Mouse (Mus musculus) midbrain, embryonic 15.5 days (tissue): ENCODE results near the gene Mamdc2. TPM values are rescaled to one million over a fixed set of nuclear protein-coding genes. Genes with fewer than 3 reads are reported as not detected.

Experiments used
- ATAC-seq: fragments of 200-750 bp; cut with Nextera tagmentation; replicated peaks from 2 replicates; pipeline ENCODE4 v1.8.0; 2017; ENCODE audit warnings: moderate TSS enrichment
- H3K27ac ChIP-seq: fragments of 300-500 bp; sonication (generic); 2 replicates; pipeline ENCODE4 v1.5.1; 2015; ENCODE audit warnings: mild to moderate bottlenecking, inconsistent platforms
- H3K27me3 ChIP-seq: fragments of 300-500 bp; sonication (generic); replicated peaks from 2 replicates; pipeline ENCODE4 v1.6.1; 2015; ENCODE audit warnings: inconsistent platforms
- H3K36me3 ChIP-seq: fragments of 300-500 bp; sonication (generic); replicated peaks from 2 replicates; pipeline ENCODE4 v1.6.1; 2015; ENCODE audit warnings: inconsistent platforms
- H3K4me1 ChIP-seq: fragments of 300-500 bp; sonication (generic); 2 replicates; pipeline ENCODE4 v1.6.1; 2015; ENCODE audit warnings: inconsistent platforms
- H3K4me2 ChIP-seq: fragments of 300-500 bp; sonication (generic); 2 replicates; pipeline ENCODE4 v1.6.1; 2015; ENCODE audit warnings: inconsistent platforms, mild to moderate bottlenecking, moderate library complexity
- H3K4me3 ChIP-seq: fragments of 300-500 bp; sonication (generic); 2 replicates; pipeline ENCODE4 v1.5.1; 2015; ENCODE audit warnings: mild to moderate bottlenecking, inconsistent platforms
- H3K9ac ChIP-seq: fragments of 300-500 bp; sonication (generic); 2 replicates; pipeline ENCODE4 v1.6.1; 2015; ENCODE audit warnings: mild to moderate bottlenecking, inconsistent platforms
- H3K9me3 ChIP-seq: fragments of 300-500 bp; sonication (generic); 2 replicates; pipeline ENCODE4 v1.6.1; 2016; ENCODE audit warnings: inconsistent platforms
- WGBS: fragments of 180-500 bp; shearing (Covaris S2); methylation state at CpG from one replicate; pipeline ENCODE4 v1.1.7; 2015; ENCODE audit warnings: mixed read lengths; 5-methylcytosine and 5-hydroxymethylcytosine counted together
- polyA plus RNA-seq: library from polyadenylated mRNA; unstranded; fragments of >200 nt; fragmentation: Nextera tagmentation; extraction: Ambion mirVana; gene quantifications from 2 replicates; pipeline ENCODE4 v1.2.1, GENCODE M21; 2015

The Mamdc2 gene
- polyA plus RNA-seq, 1 experiment from 2014 or later: 2.9 TPM

- ATAC-seq: no peak
- Histone ChIP-seq H3K27me3 (no peaks in the 10 kb centered on the region), H3K27ac (no peak overlapping the region), H3K9me3 (no peaks in the 10 kb centered on the region), H3K4me1 (no peaks in the 10 kb centered on the region), H3K4me3 (no peak overlapping the region), H3K4me2 (no peak overlapping the region), H3K9ac (no peak overlapping the region), H3K36me3 (no peaks in the 10 kb centered on the region)
- 91% methylated on average over 4 of the region's 4 CpGs for WGBS
These were observed 37.9 kb downstream of the Mamdc2 start for GRCm38 (mm10) chr19:23410328-23410727.

DNA sequence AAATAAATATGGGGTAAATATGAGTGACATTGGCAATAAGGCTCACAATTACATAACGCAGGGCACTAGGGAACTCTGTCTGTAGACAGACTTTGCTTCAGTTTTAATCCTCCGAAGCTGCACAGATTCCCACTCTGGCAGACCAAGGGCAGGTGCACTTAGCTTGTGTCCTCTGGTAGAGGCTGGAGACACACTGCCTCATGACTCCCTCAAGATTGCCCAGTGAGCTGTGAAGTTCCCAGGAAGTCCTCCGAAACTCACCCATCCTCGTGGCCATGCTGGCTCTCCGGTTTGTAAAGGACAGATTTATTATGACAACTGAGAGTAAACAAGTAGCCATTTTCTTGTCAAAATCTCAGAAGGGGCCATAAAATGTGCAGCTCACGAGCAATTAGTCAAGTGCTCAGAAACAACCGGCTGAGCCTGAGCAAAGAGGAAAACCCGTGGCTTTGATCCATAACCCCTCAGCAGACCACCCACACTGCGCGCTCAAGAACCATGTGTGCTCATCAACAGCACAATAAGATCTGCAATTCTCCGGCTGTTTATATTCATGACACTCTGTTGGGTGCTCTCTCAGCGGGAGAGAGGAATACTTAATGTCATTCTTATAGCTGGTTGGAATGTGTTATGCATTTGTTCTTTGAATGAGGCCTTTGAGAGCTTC, 46.6 kb downstream of the Mamdc2 start:
- no peak for ATAC-seq
- H3K4me2 ChIP-seq: no peak overlapping the region
- H3K9me3 ChIP-seq: no peaks in the 10 kb centered on the region
- no peaks in the 10 kb centered on the region for H3K4me1 ChIP-seq
- H3K9ac ChIP-seq: no peak overlapping the region
- no peaks in the 10 kb centered on the region for H3K36me3 ChIP-seq
- no peak overlapping the region for H3K4me3 ChIP-seq
- no peaks in the 10 kb centered on the region for H3K27me3 ChIP-seq
- no peak overlapping the region for H3K27ac ChIP-seq
- 43% methylated on average over 12 of the region's 12 CpGs for WGBS

DNA sequence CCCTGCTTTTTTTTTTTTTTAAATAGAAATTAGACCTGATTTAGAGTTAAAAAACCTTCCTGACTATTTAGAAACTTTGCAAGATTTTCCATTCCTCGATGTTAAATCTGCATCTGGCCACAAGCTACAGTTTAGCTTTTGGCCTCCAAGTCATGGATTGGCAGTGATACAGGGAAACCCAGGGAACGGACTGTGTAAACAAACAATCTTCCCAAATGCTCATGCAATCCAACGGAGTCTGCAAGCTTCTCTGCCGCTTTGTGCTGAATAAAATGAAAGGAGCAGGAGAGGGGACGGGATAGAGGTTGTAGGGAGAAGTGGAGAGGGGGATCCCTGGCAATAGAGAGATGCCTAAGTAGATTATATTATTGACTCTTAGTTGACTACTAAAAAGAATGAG, 47.8 kb downstream of the Mamdc2 start:
- H3K9ac ChIP-seq: no peak overlapping the region
- H3K4me1 ChIP-seq: no peaks in the 10 kb centered on the region
- H3K27ac ChIP-seq: no peak overlapping the region
- 66% methylated on average over 5 of the region's 5 CpGs for WGBS
- H3K4me2 ChIP-seq: no peak overlapping the region
- no peaks in the 10 kb centered on the region for H3K27me3 ChIP-seq
- no peaks in the 10 kb centered on the region for H3K9me3 ChIP-seq
- no peak for ATAC-seq
- H3K36me3 ChIP-seq: no peaks in the 10 kb centered on the region
- no peak overlapping the region for H3K4me3 ChIP-seq

GRCm38 (mm10) chr19:23395956-23396355, 52.3 kb downstream of the Mamdc2 start:
- Histone ChIP-seq H3K27me3 (no peaks in the 10 kb centered on the region), H3K27ac (no peak overlapping the region), H3K9ac (no peak overlapping the region), H3K4me3 (no peak overlapping the region), H3K4me2 (no peak overlapping the region), H3K9me3 (no peaks in the 10 kb centered on the region), H3K36me3 (no peaks in the 10 kb centered on the region), H3K4me1 (no peaks in the 10 kb centered on the region)
- 43% methylated on average over 2 of the region's 2 CpGs for WGBS
- no peak for ATAC-seq

DNA sequence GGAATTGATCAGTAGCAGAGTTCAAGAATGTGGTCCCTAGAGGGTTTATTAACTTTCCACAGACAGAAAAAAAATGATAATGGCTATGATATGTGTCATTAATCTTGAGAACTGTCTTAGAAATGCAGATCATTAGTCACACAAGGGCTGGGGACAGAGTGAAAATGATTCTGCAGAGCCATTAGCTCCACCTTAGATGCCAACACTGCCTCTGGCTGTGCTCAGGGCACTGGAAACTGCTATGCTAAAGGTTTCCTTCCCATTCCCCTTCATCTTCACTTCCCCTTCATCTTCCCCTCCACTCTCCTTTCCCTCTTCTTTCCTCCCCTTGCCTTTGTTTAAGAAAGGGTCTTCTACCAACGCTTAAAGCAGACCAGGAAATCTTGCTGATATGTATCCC, 53.6 kb downstream of the Mamdc2 start:
- Histone ChIP-seq H3K27me3 (no peaks in the 10 kb centered on the region), H3K4me2 (no peak overlapping the region), H3K27ac (0 out of 2 replicates have a peak overlapping the region, but pooled peaks have one; percentile 5), H3K36me3 (no peaks in the 10 kb centered on the region), H3K4me1 (no peaks in the 10 kb centered on the region), H3K4me3 (no peak overlapping the region), H3K9ac (no peak overlapping the region), H3K9me3 (no peaks in the 10 kb centered on the region)
- ATAC-seq: no peak
- WGBS: 76% methylated on average over 1 of the region's 1 CpGs

GRCm38 (mm10) chr19:23388862-23389272, 59.4 kb downstream of the Mamdc2 start:
- H3K9me3 ChIP-seq: no peaks in the 10 kb centered on the region
- H3K27ac ChIP-seq: peak overlapping the region; percentile 67
- no peak overlapping the region for H3K4me2 ChIP-seq
- no peaks in the 10 kb centered on the region for H3K27me3 ChIP-seq
- ATAC-seq: peak; percentile 88
- H3K36me3 ChIP-seq: no peaks in the 10 kb centered on the region
- H3K4me3 ChIP-seq: no peak overlapping the region
- H3K9ac ChIP-seq: no peak overlapping the region
- WGBS: 16% methylated on average over 4 of the region's 4 CpGs
- peaks cover 6% of the 10 kb centered on the region; the same call in 1 of the 2 replicates for H3K4me1 ChIP-seq

- Histone ChIP-seq H3K36me3 (no peaks in the 10 kb centered on the region), H3K27ac (peak overlapping the region; percentile 67), H3K27me3 (no peaks in the 10 kb centered on the region), H3K4me2 (no peak overlapping the region), H3K4me3 (no peak overlapping the region), H3K9ac (no peak overlapping the region), H3K4me1 (peaks cover 6% of the 10 kb centered on the region; the same call in 1 of the 2 replicates), H3K9me3 (no peaks in the 10 kb centered on the region)
- ATAC-seq: peak; percentile 37; the same call in 1 of the 2 replicates
- 39% methylated on average over 7 of the region's 7 CpGs for WGBS
These were observed 60.0 kb downstream of the Mamdc2 start for GRCm38 (mm10) chr19:23388083-23388861.

- Histone ChIP-seq H3K27ac (no peak overlapping the region), H3K4me2 (no peak overlapping the region), H3K9me3 (no peaks in the 10 kb centered on the region), H3K36me3 (no peaks in the 10 kb centered on the region), H3K4me3 (no peak overlapping the region), H3K4me1 (peaks cover 1% of the 10 kb centered on the region), H3K9ac (no peak overlapping the region), H3K27me3 (no peaks in the 10 kb centered on the region)
- no peak for ATAC-seq
- WGBS: 84% methylated on average over 2 of the region's 2 CpGs
These were observed 65.8 kb downstream of the Mamdc2 start for GRCm38 (mm10) chr19:23382396-23382795.

DNA sequence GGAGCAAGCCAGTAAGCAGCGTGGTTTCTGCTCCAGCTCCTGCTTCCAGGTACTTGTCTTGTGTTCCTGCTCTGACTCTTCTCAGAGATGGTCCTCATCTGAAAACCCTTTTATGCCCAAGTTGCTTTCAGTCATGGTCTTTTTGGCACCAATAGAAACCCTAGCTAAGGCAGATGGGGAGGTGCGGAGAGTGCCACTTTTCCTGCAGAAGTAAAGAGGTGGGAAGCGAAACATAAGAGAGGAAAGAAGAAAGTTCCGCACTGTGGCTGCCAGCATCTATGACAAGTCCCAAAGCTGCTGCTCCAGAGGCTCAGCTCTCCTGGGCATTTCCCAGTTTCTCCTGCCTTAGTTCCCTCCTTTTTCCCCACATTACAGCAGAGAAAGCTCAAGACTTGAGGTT, 67.3 kb downstream of the Mamdc2 start:
- WGBS: 90% methylated on average over 4 of the region's 4 CpGs
- no peak overlapping the region for H3K9ac ChIP-seq
- peaks cover 15% of the 10 kb centered on the region for H3K4me1 ChIP-seq
- no peaks in the 10 kb centered on the region for H3K9me3 ChIP-seq
- H3K27me3 ChIP-seq: no peaks in the 10 kb centered on the region
- H3K4me2 ChIP-seq: no peak overlapping the region
- no peak overlapping the region for H3K27ac ChIP-seq
- ATAC-seq: no peak
- no peaks in the 10 kb centered on the region for H3K36me3 ChIP-seq
- no peak overlapping the region for H3K4me3 ChIP-seq

GRCm38 (mm10) chr19:23379752-23380504, 68.3 kb downstream of the Mamdc2 start:
- H3K9me3 ChIP-seq: no peaks in the 10 kb centered on the region
- no peak overlapping the region for H3K27ac ChIP-seq
- H3K4me3 ChIP-seq: no peak overlapping the region
- no peaks in the 10 kb centered on the region for H3K36me3 ChIP-seq
- H3K9ac ChIP-seq: no peak overlapping the region
- H3K4me1 ChIP-seq: peaks cover 16% of the 10 kb centered on the region
- no peak overlapping the region for H3K4me2 ChIP-seq
- H3K27me3 ChIP-seq: no peaks in the 10 kb centered on the region
- 85% methylated on average over 8 of the region's 8 CpGs for WGBS
- no peak for ATAC-seq

DNA sequence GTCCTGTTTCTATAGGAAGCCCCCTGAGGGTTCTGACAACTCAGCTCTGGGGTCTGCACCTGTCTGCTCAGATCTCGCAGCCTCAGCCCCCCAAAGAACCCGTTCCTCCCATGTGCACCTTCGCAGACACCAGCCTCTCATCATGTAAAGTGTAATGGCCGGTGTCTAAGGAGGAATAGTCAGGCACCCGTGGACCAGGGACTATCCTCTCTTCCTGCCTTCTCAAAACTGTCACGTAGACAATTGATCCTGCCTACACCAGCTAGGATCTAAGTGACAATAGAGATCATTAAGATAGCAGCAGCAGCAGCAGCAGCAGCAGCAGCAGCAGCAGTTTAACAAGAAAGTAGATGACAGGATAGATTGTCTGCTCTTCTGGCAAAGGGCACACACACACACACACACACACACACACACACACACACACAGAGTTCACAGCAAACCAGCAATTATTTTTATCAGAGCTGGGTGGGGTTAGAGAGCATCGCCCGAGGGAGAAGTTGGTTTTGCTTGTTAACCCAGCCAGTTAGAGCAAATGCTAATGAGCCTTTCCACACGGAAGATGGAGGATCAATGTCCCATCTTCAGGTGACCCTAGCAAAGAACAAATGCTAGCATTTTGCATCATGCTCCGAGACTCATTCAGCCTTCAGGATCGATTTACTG, 71.6 kb downstream of the Mamdc2 start:
- Histone ChIP-seq H3K4me2 (peak overlapping the region; percentile 20; the same call in 1 of the 2 replicates), H3K36me3 (no peaks in the 10 kb centered on the region), H3K9me3 (no peaks in the 10 kb centered on the region), H3K27ac (peak overlapping the region; percentile 65), H3K9ac (no peak overlapping the region), H3K4me3 (no peak overlapping the region), H3K4me1 (peaks cover 16% of the 10 kb centered on the region), H3K27me3 (no peaks in the 10 kb centered on the region)
- 42% methylated on average over 11 of the region's 11 CpGs for WGBS
- peak; percentile 55 for ATAC-seq
